Mouse (Mus musculus): Measurements from ENCODE around the gene Aldh16a1. TPM values are rescaled to one million over a fixed set of nuclear protein-coding genes. Genes with fewer than 3 reads are reported as not detected.
A peak's percentile ranks its signal among the peaks of the same experiment; 100 is the strongest.

Gene Aldh16a1
- total RNA-seq (2014; rRNA removed) (18.9 and 22.0 TPM in 2 replicates), polyA plus RNA-seq (2015; fragmentation: Nextera tagmentation; extraction: Ambion mirVana) (12.9 and 15.2 TPM in 2 replicates)

DNA sequence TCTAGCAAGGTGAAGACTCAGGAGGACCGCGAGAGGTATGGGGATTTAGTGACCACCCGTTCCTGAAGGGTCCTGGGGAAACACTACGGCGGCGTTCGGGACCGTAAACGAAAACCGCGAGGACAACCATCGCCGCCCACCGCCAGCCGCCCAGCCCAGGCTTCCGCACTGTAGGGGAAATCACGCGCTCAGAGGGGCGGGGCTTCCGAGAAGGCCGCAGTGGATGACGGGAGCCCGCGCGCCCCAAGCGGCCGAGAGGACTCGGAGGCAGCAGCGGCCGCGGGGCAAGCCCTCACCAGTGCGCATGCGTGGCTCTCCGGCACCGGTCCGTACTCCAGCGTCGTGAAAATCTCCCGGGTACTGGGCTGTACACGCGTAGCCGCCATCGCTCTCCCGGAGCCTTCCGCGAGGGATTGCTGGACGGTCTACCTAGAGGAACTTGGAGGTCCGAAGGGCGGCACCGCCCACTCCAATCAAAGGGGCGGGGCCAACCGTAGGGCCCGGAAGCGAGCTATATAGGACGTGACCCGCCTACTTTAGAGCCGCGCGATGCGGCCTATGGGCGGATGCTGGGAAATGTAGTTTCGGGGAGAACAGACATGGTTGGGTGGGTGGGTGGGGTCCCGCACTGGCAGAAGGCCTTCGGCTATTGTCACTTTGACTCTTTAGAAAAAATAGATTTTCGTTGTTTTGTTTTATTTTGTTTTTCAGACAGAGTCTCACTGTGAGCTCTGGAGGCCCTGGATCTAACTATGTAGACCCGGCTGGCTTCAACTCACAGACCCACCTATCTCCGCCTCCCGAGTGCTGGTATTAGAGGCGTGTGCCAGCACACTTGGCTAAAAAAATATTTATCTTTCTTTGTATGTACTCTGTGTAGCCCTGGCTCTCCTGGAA lies at the start of gene Aldh16a1, which contains the start of gene Pih1d1:
Gene Aldh16a1 (minus strand): TSS at position 489 of the 897 bp plus-strand sequence.
Gene Pih1d1 (plus strand): TSS at position 208 of the 897 bp plus-strand sequence.
- ATAC-seq (ENCODE audit: low FRiP score) (peak; percentile 93), DNase-seq (ENCODE audit: low spot score) (peak; percentile 97)
- Histone ChIP-seq H3K36me3 (ENCODE audit: insufficient read depth, low read length) (peaks cover 16% of the 10 kb centered on the region; the same call in 1 of the 2 replicates), H3K27ac (ENCODE audit: low read depth, low read length) (peak within 1 kb of the TSS; percentile 94), H3K9me3 (ENCODE audit: low read length) (no peaks in the 10 kb centered on the region), H3K4me2 (ENCODE audit: low read depth, low read length, poor library complexity, severe bottlenecking) (peak within 1 kb of the TSS; percentile 69), H3K4me1 (ENCODE audit: insufficient read depth, low read length) (no peaks in the 10 kb centered on the region), H3K9ac (replicated peaks; ENCODE audit: low read length, poor library complexity, severe bottlenecking) (peak within 1 kb of the TSS; percentile 77), H3K4me3 (ENCODE audit: low read depth, low read length) (peak within 1 kb of the TSS; percentile 58), H3K27me3 (ENCODE audit: insufficient read depth, low read length) (no peaks in the 10 kb centered on the region)
- TF ChIP-seq CTCF (IDR thresholded peaks at IDR 0.05) = peak; percentile 78
- WGBS = 5% methylated on average over 67 of the region's 69 CpGs

DNA sequence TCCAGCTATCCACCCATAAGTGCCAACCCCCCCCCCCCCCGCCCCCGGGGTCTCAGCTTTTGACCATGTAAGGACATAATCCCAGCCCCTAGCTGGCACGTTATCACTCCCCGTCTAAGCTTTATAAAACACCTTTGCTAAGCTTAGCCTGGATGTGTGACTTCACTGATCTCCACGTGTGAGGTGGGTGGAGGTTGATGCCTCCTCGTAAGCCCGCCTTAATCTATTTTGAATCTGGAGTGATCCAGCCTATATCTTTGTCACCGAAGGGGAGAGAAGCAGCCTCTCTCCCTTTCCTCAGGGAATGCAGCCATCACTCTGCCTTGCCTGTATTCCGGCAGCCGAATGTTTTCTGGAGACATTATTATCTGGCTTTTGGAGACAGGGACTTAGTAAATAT lies 48.3 kb upstream of the Aldh16a1 start:
- TF ChIP-seq CTCF (IDR thresholded peaks at IDR 0.05) = no peak
- Histone ChIP-seq H3K36me3 (ENCODE audit: insufficient read depth, low read length) (no peaks in the 10 kb centered on the region), H3K9me3 (ENCODE audit: low read length) (no peaks in the 10 kb centered on the region), H3K27me3 (ENCODE audit: insufficient read depth, low read length) (no peaks in the 10 kb centered on the region), H3K27ac (ENCODE audit: low read depth, low read length) (no peak overlapping the region), H3K9ac (replicated peaks; ENCODE audit: low read length, poor library complexity, severe bottlenecking) (no peak overlapping the region), H3K4me2 (ENCODE audit: low read depth, low read length, poor library complexity, severe bottlenecking) (no peak overlapping the region), H3K4me3 (ENCODE audit: low read depth, low read length) (no peak overlapping the region), H3K4me1 (ENCODE audit: insufficient read depth, low read length) (no peaks in the 10 kb centered on the region)
- ATAC-seq (ENCODE audit: low FRiP score) (no peak), DNase-seq (ENCODE audit: low spot score) (no peak)
- 58% methylated on average over 9 of the region's 10 CpGs for WGBS

DNA sequence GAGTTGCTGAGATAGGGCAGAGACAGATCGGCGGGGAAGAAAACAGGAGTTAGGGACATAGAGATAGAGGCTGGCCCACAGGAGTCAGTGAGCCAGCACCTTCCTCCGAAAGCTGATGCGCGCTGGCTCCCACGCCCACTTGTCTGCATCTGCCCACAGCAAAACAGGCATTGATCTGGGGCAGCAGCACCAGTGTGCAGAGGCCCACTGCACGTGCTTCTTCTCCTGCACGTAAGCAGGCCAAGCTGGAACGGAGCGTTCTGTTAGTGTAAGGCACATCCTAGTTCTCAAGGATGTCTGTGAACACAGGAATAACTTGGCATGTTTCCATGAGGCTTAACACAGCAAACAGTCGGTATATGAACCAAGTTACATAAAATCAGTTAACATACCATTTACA lies 44.6 kb upstream of the Aldh16a1 start:
- Histone ChIP-seq H3K4me3 (ENCODE audit: low read depth, low read length) (no peak overlapping the region), H3K4me2 (ENCODE audit: low read depth, low read length, poor library complexity, severe bottlenecking) (no peak overlapping the region), H3K27ac (ENCODE audit: low read depth, low read length) (no peak overlapping the region), H3K9me3 (ENCODE audit: low read length) (no peaks in the 10 kb centered on the region), H3K9ac (replicated peaks; ENCODE audit: low read length, poor library complexity, severe bottlenecking) (no peak overlapping the region), H3K27me3 (ENCODE audit: insufficient read depth, low read length) (no peaks in the 10 kb centered on the region), H3K4me1 (ENCODE audit: insufficient read depth, low read length) (no peaks in the 10 kb centered on the region), H3K36me3 (ENCODE audit: insufficient read depth, low read length) (no peaks in the 10 kb centered on the region)
- TF ChIP-seq CTCF (IDR thresholded peaks at IDR 0.05) = no peak
- WGBS = 83% methylated on average over 11 of the region's 11 CpGs
- ATAC-seq (ENCODE audit: low FRiP score) (no peak), DNase-seq (ENCODE audit: low spot score) (no peak)

DNA sequence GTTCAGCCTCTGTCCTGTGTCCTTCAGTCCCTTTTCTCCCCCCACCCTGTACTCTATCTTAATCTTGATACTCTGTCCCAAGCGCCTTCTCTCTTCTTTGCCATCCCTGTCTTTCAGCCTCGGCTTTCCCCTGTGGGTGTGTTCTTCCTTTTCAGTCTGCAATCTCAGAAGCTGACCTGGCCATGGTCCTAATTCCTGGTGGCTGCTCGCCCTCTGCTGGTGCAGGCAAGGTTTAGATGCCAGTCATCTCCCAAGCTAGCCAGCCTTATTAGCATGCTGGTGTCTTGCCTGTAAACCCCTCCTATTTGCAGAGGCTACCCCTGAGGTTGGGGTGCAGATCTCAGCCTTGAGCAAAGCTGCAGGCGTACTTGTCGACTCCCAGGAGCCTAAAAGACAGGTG lies 44.1 kb upstream of the Aldh16a1 start:
- H3K9me3 ChIP-seq (ENCODE audit: low read length) = no peaks in the 10 kb centered on the region
- H3K27ac ChIP-seq (ENCODE audit: low read depth, low read length) = no peak overlapping the region
- peak; percentile 95 for TF ChIP-seq CTCF (IDR thresholded peaks at IDR 0.05)
- H3K4me1 ChIP-seq (ENCODE audit: insufficient read depth, low read length) = no peaks in the 10 kb centered on the region
- ATAC-seq (ENCODE audit: low FRiP score) (peak; percentile 54; the same call in 1 of the 2 replicates), DNase-seq (ENCODE audit: low spot score) (peak; percentile 88)
- no peak overlapping the region for H3K4me2 ChIP-seq (ENCODE audit: low read depth, low read length, poor library complexity, severe bottlenecking)
- H3K36me3 ChIP-seq (ENCODE audit: insufficient read depth, low read length) = no peaks in the 10 kb centered on the region
- H3K4me3 ChIP-seq (ENCODE audit: low read depth, low read length) = no peak overlapping the region
- 7% methylated on average over 5 of the region's 5 CpGs for WGBS
- no peaks in the 10 kb centered on the region for H3K27me3 ChIP-seq (ENCODE audit: insufficient read depth, low read length)
- H3K9ac ChIP-seq (replicated peaks; ENCODE audit: low read length, poor library complexity, severe bottlenecking) = no peak overlapping the region

DNA sequence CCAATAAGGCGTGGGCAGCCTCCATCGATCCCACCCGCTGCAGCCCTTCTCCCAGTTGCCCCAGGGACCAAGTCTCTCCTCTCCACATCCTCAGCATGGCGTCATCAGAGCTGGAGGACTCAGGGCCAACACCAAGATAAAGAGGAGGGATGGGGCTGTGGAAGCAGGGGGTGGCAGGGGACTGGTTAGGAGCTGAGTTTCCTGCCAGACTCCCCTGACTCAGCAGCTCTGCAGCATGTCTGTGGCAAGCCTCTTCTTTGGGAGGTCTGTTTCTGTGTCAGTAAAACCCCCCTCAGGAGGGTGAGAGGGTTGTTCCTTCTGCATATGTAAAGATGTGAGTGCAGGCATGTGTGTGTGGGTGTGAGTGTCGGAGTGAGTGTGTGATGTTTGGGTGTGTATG lies 42.6 kb upstream of the Aldh16a1 start:
- 64% methylated on average over 5 of the region's 5 CpGs for WGBS

DNA sequence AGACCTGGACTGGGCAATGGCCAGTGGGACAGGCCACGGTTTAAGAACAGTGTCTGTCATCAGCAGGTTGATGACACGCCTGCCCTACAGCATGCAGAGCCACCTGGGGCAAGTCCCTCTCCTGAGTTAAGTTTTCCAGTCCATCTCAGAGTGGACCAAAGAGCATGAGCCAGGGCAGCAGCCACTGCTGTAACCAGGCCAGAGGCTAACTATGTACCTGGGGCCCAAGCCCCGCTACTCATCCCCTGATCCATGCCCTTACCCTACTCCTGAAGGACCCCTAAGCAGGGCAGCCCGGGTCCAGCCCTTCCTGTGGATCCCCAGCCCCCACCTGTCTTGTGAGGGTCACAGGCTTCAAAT lies 41.8 kb upstream of the Aldh16a1 start:
- 81% methylated on average over 4 of the region's 4 CpGs for WGBS
- no peaks in the 10 kb centered on the region for H3K4me1 ChIP-seq (ENCODE audit: insufficient read depth, low read length)
- DNase-seq (ENCODE audit: low spot score) = no peak
- H3K27ac ChIP-seq (ENCODE audit: low read depth, low read length) = no peak overlapping the region
- no peak overlapping the region for H3K4me3 ChIP-seq (ENCODE audit: low read depth, low read length)
- H3K27me3 ChIP-seq (ENCODE audit: insufficient read depth, low read length) = no peaks in the 10 kb centered on the region
- no peaks in the 10 kb centered on the region for H3K36me3 ChIP-seq (ENCODE audit: insufficient read depth, low read length)
- no peak for ATAC-seq (ENCODE audit: low FRiP score)
- H3K9me3 ChIP-seq (ENCODE audit: low read length) = no peaks in the 10 kb centered on the region
- no peak overlapping the region for H3K4me2 ChIP-seq (ENCODE audit: low read depth, low read length, poor library complexity, severe bottlenecking)
- no peak overlapping the region for H3K9ac ChIP-seq (replicated peaks; ENCODE audit: low read length, poor library complexity, severe bottlenecking)
- no peak for TF ChIP-seq CTCF (IDR thresholded peaks at IDR 0.05)

More for the DNA sequence above, 42.6 kb upstream of the Aldh16a1 start:
- no peak for DNase-seq (ENCODE audit: low spot score)
- no peak for ATAC-seq (ENCODE audit: low FRiP score)
- no peaks in the 10 kb centered on the region for H3K27me3 ChIP-seq (ENCODE audit: insufficient read depth, low read length)
- no peak overlapping the region for H3K4me3 ChIP-seq (ENCODE audit: low read depth, low read length)
- no peak for TF ChIP-seq CTCF (IDR thresholded peaks at IDR 0.05)
- no peak overlapping the region for H3K27ac ChIP-seq (ENCODE audit: low read depth, low read length)
- H3K4me2 ChIP-seq (ENCODE audit: low read depth, low read length, poor library complexity, severe bottlenecking) = no peak overlapping the region
- H3K9ac ChIP-seq (replicated peaks; ENCODE audit: low read length, poor library complexity, severe bottlenecking) = peak overlapping the region; percentile 24; the same call in 1 of the 2 replicates
- H3K9me3 ChIP-seq (ENCODE audit: low read length) = no peaks in the 10 kb centered on the region
- H3K36me3 ChIP-seq (ENCODE audit: insufficient read depth, low read length) = no peaks in the 10 kb centered on the region
- H3K4me1 ChIP-seq (ENCODE audit: insufficient read depth, low read length) = no peaks in the 10 kb centered on the region
